Mouse (Mus musculus) stomach, embryonic 16.5 days (tissue): ENCODE measurements around the gene Olfr560. TPM values are rescaled to one million over a fixed set of nuclear protein-coding genes. Genes with fewer than 3 reads are reported as not detected.

Experiments
- polyA plus RNA-seq: library from polyadenylated mRNA; unstranded; fragments of >200 nt; fragmentation: Nextera tagmentation; extraction: Ambion mirVana; gene quantifications from 2 replicates; pipeline ENCODE4 v1.2.1, GENCODE M21; 2015

The Olfr560 gene
- polyA plus RNA-seq, 1 experiment from 2014 or later = not detected

Other genes starting within 250 kb of the Olfr560 start
- gene Olfr547, start 224.6 kb downstream of the Olfr560 start, polyA plus RNA-seq = not detected in 2 replicates
- gene Olfr548-ps1, start 218.5 kb downstream of the Olfr560 start, polyA plus RNA-seq = not detected in 2 replicates
- not detected in 2 replicates for gene Olfr549, start 209.5 kb downstream of the Olfr560 start, polyA plus RNA-seq
- 0.26 and 0.58 TPM in 2 replicates for gene Trim21, start 193.9 kb downstream of the Olfr560 start, polyA plus RNA-seq
- gene Olfr550, start 187.9 kb downstream of the Olfr560 start, polyA plus RNA-seq = not detected in 2 replicates
- not detected in 2 replicates for gene Olfr551, start 167.5 kb downstream of the Olfr560 start, polyA plus RNA-seq
- not detected in 2 replicates for gene Olfr552, start 161.6 kb downstream of the Olfr560 start, polyA plus RNA-seq
- not detected in 2 replicates for gene Olfr553, start 141.1 kb downstream of the Olfr560 start, polyA plus RNA-seq
- not detected in 2 replicates for gene Olfr554, start 120.9 kb downstream of the Olfr560 start, polyA plus RNA-seq
- not detected in 2 replicates for gene Olfr555, start 100.5 kb downstream of the Olfr560 start, polyA plus RNA-seq
- gene Olfr556, start 94.5 kb downstream of the Olfr560 start, polyA plus RNA-seq = not detected in 2 replicates
- gene Trim68, start 72.0 kb downstream of the Olfr560 start, polyA plus RNA-seq = 15.7 and 16.5 TPM in 2 replicates
- not detected in 2 replicates for gene Olfr557, start 63.5 kb downstream of the Olfr560 start, polyA plus RNA-seq
- gene Olfr558, start 57.2 kb downstream of the Olfr560 start, polyA plus RNA-seq = 0.45 and 0.75 TPM in 2 replicates
- gene Olfr33, start 40.3 kb downstream of the Olfr560 start, polyA plus RNA-seq = not detected in 2 replicates
- not detected in 2 replicates for gene Olfr559, start 31.9 kb downstream of the Olfr560 start, polyA plus RNA-seq
- gene Olfr78, start 105 bp upstream of the Olfr560 start, polyA plus RNA-seq = 0.34 and 0.72 TPM in 2 replicates
- gene Olfr561, start 11.9 kb upstream of the Olfr560 start, polyA plus RNA-seq = not detected in 2 replicates
- not detected in 2 replicates for gene Olfr564, start 44.1 kb upstream of the Olfr560 start, polyA plus RNA-seq
- gene Olfr566, start 99.4 kb upstream of the Olfr560 start, polyA plus RNA-seq = not detected in 2 replicates
- gene Olfr568, start 117.8 kb upstream of the Olfr560 start, polyA plus RNA-seq = not detected in 2 replicates
- gene Olfr569, start 131.5 kb upstream of the Olfr560 start, polyA plus RNA-seq = not detected in 2 replicates
- not detected in 2 replicates for gene Olfr570, start 135.2 kb upstream of the Olfr560 start, polyA plus RNA-seq
- gene Olfr571, start 158.2 kb upstream of the Olfr560 start, polyA plus RNA-seq = not detected in 2 replicates
- not detected in 2 replicates for gene Olfr572, start 165.0 kb upstream of the Olfr560 start, polyA plus RNA-seq
- gene Olfr573-ps1, start 183.2 kb upstream of the Olfr560 start, polyA plus RNA-seq = not detected in 2 replicates
- not detected in 2 replicates for gene Olfr574, start 189.1 kb upstream of the Olfr560 start, polyA plus RNA-seq
- not detected in 2 replicates for gene Olfr575, start 199.4 kb upstream of the Olfr560 start, polyA plus RNA-seq
- not detected in 2 replicates for gene Olfr576, start 203.3 kb upstream of the Olfr560 start, polyA plus RNA-seq
- not detected in 2 replicates for gene Olfr577, start 216.6 kb upstream of the Olfr560 start, polyA plus RNA-seq
- not detected in 2 replicates for gene Olfr578, start 230.0 kb upstream of the Olfr560 start, polyA plus RNA-seq